In genomic region chr14:73209262-73209661, GRCm38 (mm10) we compare ENCODE assay signal across 15 mouse cellular contexts. TPM values are rescaled to one million over a fixed set of nuclear protein-coding genes. Genes with fewer than 3 reads are reported as not detected.
A peak's percentile ranks its signal among the peaks of the same experiment; 100 is the strongest.
DNase-seq lines count a peak whose midpoint lies in the region; ATAC-seq and TF ChIP-seq lines count a peak whose summit lies in the region.
"Had no signal": no experiment of that assay in that cellular context is flagged by ENCODE, and none has a peak within 500 bp of the region (broad histone marks: within the 10 kb centered on the region; RNA-seq: fewer than 3 reads in every experiment).

No protein-coding gene starts in this region.

- H3K4me3 ChIP-seq in heart, adult 2 months = no peak overlapping the region
- no peak overlapping the region for H3K4me3 ChIP-seq in lung, postnatal 0 days (ENCODE audit: low read depth, low read length)
- H3K4me3 ChIP-seq: kidney, embryonic 15.5 days; lung, embryonic 15.5 days had no signal

- no peaks in the 10 kb centered on the region for H3K9me3 ChIP-seq in lung, postnatal 0 days (ENCODE audit: low read length)
- H3K9me3 ChIP-seq: kidney, embryonic 15.5 days; lung, embryonic 15.5 days had no signal

- TF ChIP-seq CTCF in heart, adult 2 months (IDR thresholded peaks at IDR 0.05) = no peak
- TF ChIP-seq CTCF in lung, postnatal 0 days (IDR thresholded peaks at IDR 0.05) = no peak

- TF ChIP-seq POLR2A in heart, adult 2 months (IDR thresholded peaks at IDR 0.05; ENCODE audit: insufficient read depth, low read depth, low read length) = no peak

- intact Hi-C loops in heart, adult 2 months (cut with DNase I) = loop anchor here (5.0 kb wide), 1 partner anchor 48 kb away; no protein-coding TSS in a partner anchor
- intact Hi-C loops in heart, postnatal 25 days (cut with DNase I) = no loop called here

- DNase-seq in heart, adult 2 months = peak in 1 of 2 experiments; percentile 38
- DNase-seq in heart, postnatal 25 days (ENCODE audit: low spot score) = no peak
- peak; percentile 12 for DNase-seq in ovary, postnatal 36 days (ENCODE audit: low spot score)
- DNase-seq in ovary, postnatal 10 days (ENCODE audit: low spot score) = no peak
- DNase-seq in lung, postnatal 0 days (ENCODE audit: low spot score) = peak; percentile 90
- DNase-seq in testis, postnatal 10 days (ENCODE audit: low spot score) = no peak
- DNase-seq: cerebellum, adult 11-12 months; forebrain, postnatal 0 days; left cerebral cortex, postnatal 4 days; right cerebral cortex, postnatal 14 days had no signal

- no peaks in the 10 kb centered on the region for H3K79me2 ChIP-seq in heart, adult 2 months (replicated peaks; ENCODE audit: control insufficient read depth, insufficient read depth, low read length)

- peak; percentile 79 for ATAC-seq in lung, postnatal 0 days
- ATAC-seq in cerebellum, adult (ENCODE audit: insufficient number of reproducible peaks, low FRiP score, low TSS enrichment) = no peak
- ATAC-seq: CD4-positive, CD25-positive, alpha-beta regulatory T cell, adult 4 months; forebrain, postnatal 0 days had no signal

- H3K4me1 ChIP-seq in heart, adult 2 months (ENCODE audit: control insufficient read depth, insufficient read depth, low read length) = peaks cover 4% of the 10 kb centered on the region; the same call in 1 of the 2 replicates
- H3K4me1 ChIP-seq in lung, postnatal 0 days (ENCODE audit: insufficient read depth, low read depth, low read length) = no peaks in the 10 kb centered on the region
- H3K4me1 ChIP-seq: kidney, embryonic 15.5 days had no signal

- H3K9ac ChIP-seq in heart, adult 2 months (ENCODE audit: low read depth, low read length) = no peak overlapping the region
- H3K9ac ChIP-seq in lung, postnatal 0 days (replicated peaks; ENCODE audit: low read depth) = no peak overlapping the region
- H3K9ac ChIP-seq: forebrain, postnatal 0 days; hindbrain, embryonic 14.5 days; kidney, embryonic 15.5 days; lung, embryonic 15.5 days had no signal

- no peak for TF ChIP-seq EP300 in heart, adult 2 months (IDR thresholded peaks at IDR 0.05; ENCODE audit: insufficient read depth, low read depth, low read length)
- no peak for TF ChIP-seq EP300 in lung, postnatal 0 days (IDR thresholded peaks at IDR 0.05)

- no peak overlapping the region for H3K4me2 ChIP-seq in lung, postnatal 0 days (replicated peaks; ENCODE audit: low read depth, low read length)
- H3K4me2 ChIP-seq: hindbrain, embryonic 14.5 days; kidney, embryonic 15.5 days; lung, embryonic 15.5 days had no signal

- no peaks in the 10 kb centered on the region for H3K27me3 ChIP-seq in heart, adult 2 months (ENCODE audit: control insufficient read depth, insufficient read depth, low read length)
- H3K27me3 ChIP-seq in lung, postnatal 0 days (replicated peaks; ENCODE audit: insufficient read depth, low read length) = no peaks in the 10 kb centered on the region
- H3K27me3 ChIP-seq: kidney, embryonic 15.5 days; lung, embryonic 15.5 days had no signal

- H3K36me3 ChIP-seq in heart, adult 2 months (ENCODE audit: control insufficient read depth, insufficient read depth, low read length) = peaks cover 13% of the 10 kb centered on the region
- no peaks in the 10 kb centered on the region for H3K36me3 ChIP-seq in lung, postnatal 0 days (ENCODE audit: insufficient read depth, low read length)
- H3K36me3 ChIP-seq: lung, embryonic 15.5 days had no signal

- peak overlapping the region; percentile 46; the same call in 1 of the 2 replicates for H3K27ac ChIP-seq in heart, adult 2 months
- H3K27ac ChIP-seq in lung, postnatal 0 days (ENCODE audit: low read length) = 0 out of 2 replicates have a peak overlapping the region, but pooled peaks have one; percentile 8
- H3K27ac ChIP-seq: hindbrain, embryonic 14.5 days; kidney, embryonic 15.5 days; lung, embryonic 15.5 days had no signal

RNA-seq across cellular contexts. Expression of gene Lpar6, which starts 28.4 kb away (rescaled TPM):
- 1 to 10 TPM; 1.5 to 2.3 TPM for total RNA-seq in heart, adult 2 months (2021)
- 2.3 and 5.2 TPM in 2 replicates for polyA plus RNA-seq in heart, adult 2 months (2012; rRNA removed)
- 1 to 10 TPM; 3.3 to 3.8 TPM for total RNA-seq in heart, postnatal 25 days (2021)
- 10.3 and 10.5 TPM in 2 replicates for polyA plus RNA-seq in lung, postnatal 0 days (2015; fragmentation: Nextera tagmentation; extraction: Ambion mirVana)

Comparison
In these comparisons a context has a peak if more than half of its experiments do, and no peak if none do; other contexts are left out.
1. DNase-seq: peak in ovary, postnatal 36 days (single experiment) and lung, postnatal 0 days (single experiment); none in heart, postnatal 25 days (single experiment), ovary, postnatal 10 days (single experiment) and testis, postnatal 10 days (single experiment).